Mouse (Mus musculus) adrenal gland, postnatal 25 days (tissue): ENCODE results near the gene Ctsa. TPM values are rescaled to one million over a fixed set of nuclear protein-coding genes. Genes with fewer than 3 reads are reported as not detected.
"Not testable (repeated sequence)": the region's sequence is repeated elsewhere in the genome, so short reads cannot be mapped to it uniquely, and the experiment has no call there.

Experiments used
- DNase-seq: peaks from one replicate; pipeline ENCODE4 v3.0.0; 2021; ENCODE audit warnings: mixed read lengths
- long read RNA-seq: library from polyadenylated mRNA; stranded (forward); transcript quantifications from one replicate; pipeline ENCODE4 v2.0.0, GENCODE M21; 2021
- total RNA-seq: library from RNA; stranded (reverse); gene quantifications from 2 replicates; pipeline ENCODE4 v1.2.3, GENCODE M21; 2021

Ctsa gene
- total RNA-seq = 108 and 121 TPM in 2 replicates
- long read RNA-seq, partial matches to known transcripts = 143 of 160 reads
- long read RNA-seq, other reads (novel, unspliced or antisense) = 13 of 160 reads

GRCm38 (mm10) chr2:164832748-164833301, at the start of gene Ctsa:
Gene Ctsa, plus strand, starts transcription at chr2:164832873.
- DNase-seq = peak; percentile 77

- no peak for DNase-seq
These were observed 48.6 kb upstream of the Ctsa start for GRCm38 (mm10) chr2:164783926-164784581.

GRCm38 (mm10) chr2:164784869-164785420, 47.7 kb upstream of the Ctsa start:
- no peak for DNase-seq

- peak; percentile 95 for DNase-seq
These were observed 46.9 kb upstream of the Ctsa start, which contains the start of gene Snx21 for GRCm38 (mm10) chr2:164785481-164786387. Gene Snx21, plus strand, starts transcription at chr2:164785823.

- DNase-seq = no peak
These were observed 46.2 kb upstream of the Ctsa start for GRCm38 (mm10) chr2:164786388-164786885.

- no peak for DNase-seq
These were observed 45.6 kb upstream of the Ctsa start for GRCm38 (mm10) chr2:164787032-164787431.

- no peak for DNase-seq
These were observed 44.9 kb upstream of the Ctsa start for GRCm38 (mm10) chr2:164787779-164788178.

- no peak for DNase-seq
These were observed 44.3 kb upstream of the Ctsa start for GRCm38 (mm10) chr2:164788411-164788810.

GRCm38 (mm10) chr2:164790451-164790850, 42.2 kb upstream of the Ctsa start:
- no peak for DNase-seq

- DNase-seq = no peak
These were observed 40.8 kb upstream of the Ctsa start for GRCm38 (mm10) chr2:164791841-164792261.

GRCm38 (mm10) chr2:164792400-164793190, 40.1 kb upstream of the Ctsa start:
- no peak for DNase-seq

- DNase-seq = peak; percentile 54
These were observed 39.4 kb upstream of the Ctsa start for GRCm38 (mm10) chr2:164793236-164793635.

GRCm38 (mm10) chr2:164793772-164794171, 38.9 kb upstream of the Ctsa start:
- no peak for DNase-seq

GRCm38 (mm10) chr2:164794293-164794692, 38.4 kb upstream of the Ctsa start:
- peak; percentile 89 for DNase-seq

- DNase-seq = no peak
These were observed 36.8 kb upstream of the Ctsa start for GRCm38 (mm10) chr2:164795868-164796267.

- DNase-seq = not testable (repeated sequence)
These were observed 34.1 kb upstream of the Ctsa start for GRCm38 (mm10) chr2:164798554-164798953.

GRCm38 (mm10) chr2:164800252-164801004, 32.2 kb upstream of the Ctsa start:
- DNase-seq = no peak

- DNase-seq = no peak
These were observed 29.3 kb upstream of the Ctsa start for GRCm38 (mm10) chr2:164803201-164803920.

GRCm38 (mm10) chr2:164803921-164804313, 28.8 kb upstream of the Ctsa start:
- DNase-seq = no peak
